Mouse (Mus musculus): ENCODE data around the gene Clec16a. TPM values are rescaled to one million over a fixed set of nuclear protein-coding genes. Genes with fewer than 3 reads are reported as not detected.

Clec16a gene
- polyA plus RNA-seq, 1 experiment from 2014 or later, result 70.0 TPM

DNA sequence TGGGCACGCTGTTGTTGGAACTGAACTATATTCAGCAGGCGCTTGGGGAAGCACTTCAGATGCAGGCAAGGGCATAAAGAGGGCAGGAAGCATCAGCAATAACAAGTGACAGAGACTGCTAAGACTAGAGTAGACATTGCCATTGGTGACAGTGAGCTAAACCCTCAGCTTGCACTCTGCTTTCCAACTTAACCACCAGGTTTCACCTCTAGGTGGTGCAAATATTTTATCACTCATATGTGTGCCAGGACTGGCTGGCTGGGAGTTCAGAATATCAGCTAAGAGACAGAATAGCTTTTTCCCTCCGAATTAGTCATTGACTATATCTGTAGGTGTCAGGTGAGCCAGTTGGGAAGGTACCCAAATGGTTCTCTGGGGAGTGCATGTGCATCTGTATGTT is 41.4 kb downstream of the Clec16a start:
- ATAC-seq, result no peak
- Histone ChIP-seq H3K27ac (ENCODE audit: low read length) (no peak overlapping the region), H3K4me2 (ENCODE audit: low read length) (no peak overlapping the region), H3K9me3 (replicated peaks; ENCODE audit: control insufficient read depth, low read length, poor library complexity, severe bottlenecking) (no peaks in the 10 kb centered on the region), H3K27me3 (ENCODE audit: control insufficient read depth, insufficient read depth, low read depth, low read length) (no peaks in the 10 kb centered on the region), H3K9ac (ENCODE audit: low read depth, low read length) (no peak overlapping the region), H3K4me3 (ENCODE audit: low read depth, low read length) (no peak overlapping the region), H3K4me1 (ENCODE audit: control insufficient read depth, insufficient read depth, low read length) (no peaks in the 10 kb centered on the region), H3K36me3 (ENCODE audit: control insufficient read depth, insufficient read depth, low read length) (peaks cover 25% of the 10 kb centered on the region)
- WGBS, result 93% methylated on average over 3 of the region's 3 CpGs

DNA sequence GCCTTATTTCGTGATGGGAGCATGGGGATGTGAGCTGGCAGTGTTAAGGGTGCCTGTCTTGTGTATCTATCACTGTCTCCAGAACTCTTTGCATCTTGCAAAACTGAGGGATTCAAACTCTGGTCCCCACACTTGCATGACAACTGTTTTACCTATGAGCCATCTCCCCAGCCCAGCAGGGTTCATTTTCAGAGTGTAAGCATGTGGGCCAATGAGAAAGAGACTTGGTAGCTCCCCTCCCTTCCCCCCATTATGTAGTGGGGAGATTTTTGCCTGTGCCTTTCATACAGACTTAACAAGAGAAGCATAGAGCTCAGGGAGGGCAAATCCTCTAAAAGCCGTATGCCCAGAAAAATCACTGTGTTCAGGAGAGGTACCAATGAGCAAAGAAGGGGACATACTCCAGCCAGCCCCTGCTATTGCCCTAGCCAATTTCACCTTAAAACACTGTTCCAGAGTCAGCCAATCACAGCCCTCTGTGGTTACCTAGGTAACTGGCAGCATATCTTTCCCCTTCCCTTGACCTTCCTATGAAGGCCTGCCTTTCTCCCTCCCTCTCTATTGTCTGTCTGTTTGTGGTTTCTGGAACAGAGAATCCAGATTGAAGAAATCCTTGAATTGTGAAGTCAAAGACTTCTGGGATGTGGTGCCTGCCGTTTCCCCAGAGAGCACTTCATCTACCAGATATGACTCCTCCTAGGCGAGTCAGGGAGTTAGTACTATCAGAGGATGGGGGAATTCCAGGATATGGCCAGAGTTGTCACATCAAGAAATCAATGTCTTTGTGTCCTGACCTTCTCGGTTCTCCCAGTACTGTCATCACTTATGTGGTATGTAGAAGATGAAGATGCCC is 55.0 kb downstream of the Clec16a start:
- peaks cover 11% of the 10 kb centered on the region for H3K36me3 ChIP-seq (ENCODE audit: control insufficient read depth, insufficient read depth, low read length)
- H3K27me3 ChIP-seq (ENCODE audit: control insufficient read depth, insufficient read depth, low read depth, low read length), result no peaks in the 10 kb centered on the region
- no peaks in the 10 kb centered on the region for H3K9me3 ChIP-seq (replicated peaks; ENCODE audit: control insufficient read depth, low read length, poor library complexity, severe bottlenecking)
- peak overlapping the region; percentile 71 for H3K27ac ChIP-seq (ENCODE audit: low read length)
- 52% methylated on average over 5 of the region's 5 CpGs for WGBS
- H3K4me1 ChIP-seq (ENCODE audit: control insufficient read depth, insufficient read depth, low read length), result 0 out of 2 replicates have a peak, but pooled peaks cover 7% of the 10 kb centered on the region
- H3K4me2 ChIP-seq (ENCODE audit: low read length), result no peak overlapping the region
- ATAC-seq, result peak; percentile 95
- H3K9ac ChIP-seq (ENCODE audit: low read depth, low read length), result no peak overlapping the region
- H3K4me3 ChIP-seq (ENCODE audit: low read depth, low read length), result no peak overlapping the region

DNA sequence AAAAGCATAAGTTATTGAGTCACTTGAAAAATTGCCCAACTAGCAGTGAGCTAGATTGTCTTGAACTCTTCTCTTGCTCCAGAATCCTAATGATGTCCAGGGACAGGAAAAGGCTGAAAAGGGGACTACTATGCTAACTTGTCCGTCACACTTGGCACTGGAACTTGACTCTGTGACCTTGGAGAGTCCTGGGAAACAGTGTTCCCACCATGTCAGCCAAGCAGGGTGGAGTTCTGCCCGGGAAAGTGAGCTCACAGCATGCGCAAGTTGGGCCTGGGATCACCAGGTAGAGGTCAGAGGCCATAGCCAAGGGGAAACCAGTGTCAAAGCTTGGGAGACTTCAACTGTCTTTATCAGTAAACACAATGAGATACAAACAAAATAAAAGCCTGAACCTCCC is 62.7 kb downstream of the Clec16a start:
- Histone ChIP-seq H3K4me2 (ENCODE audit: low read length) (no peak overlapping the region), H3K27ac (ENCODE audit: low read length) (no peak overlapping the region), H3K9me3 (replicated peaks; ENCODE audit: control insufficient read depth, low read length, poor library complexity, severe bottlenecking) (no peaks in the 10 kb centered on the region), H3K9ac (ENCODE audit: low read depth, low read length) (no peak overlapping the region), H3K4me1 (ENCODE audit: control insufficient read depth, insufficient read depth, low read length) (no peaks in the 10 kb centered on the region), H3K27me3 (ENCODE audit: control insufficient read depth, insufficient read depth, low read depth, low read length) (no peaks in the 10 kb centered on the region), H3K36me3 (ENCODE audit: control insufficient read depth, insufficient read depth, low read length) (peaks cover 10% of the 10 kb centered on the region), H3K4me3 (ENCODE audit: low read depth, low read length) (no peak overlapping the region)
- no peak for ATAC-seq
- 90% methylated on average over 3 of the region's 3 CpGs for WGBS

DNA sequence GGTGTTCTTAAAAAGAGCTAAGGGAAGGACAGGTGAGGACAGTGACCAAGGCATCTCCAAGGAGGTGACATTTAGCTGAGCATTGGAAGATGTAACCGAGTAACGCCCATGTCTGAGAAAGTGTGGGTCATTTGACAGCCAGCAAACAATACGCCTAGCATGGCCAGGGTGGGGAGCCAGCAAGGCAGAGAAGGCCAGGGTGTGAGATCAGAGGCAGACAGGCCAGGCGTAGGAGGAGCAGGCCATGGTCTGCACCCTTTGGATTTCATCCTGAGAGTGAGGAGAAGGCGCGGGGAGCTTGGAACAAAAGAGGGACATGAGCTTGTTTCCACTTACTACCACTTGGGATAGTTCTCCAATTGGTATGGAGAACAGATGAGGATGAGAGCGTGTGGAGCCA is 64.8 kb downstream of the Clec16a start:
- ATAC-seq, result no peak
- H3K9ac ChIP-seq (ENCODE audit: low read depth, low read length), result no peak overlapping the region
- no peak overlapping the region for H3K27ac ChIP-seq (ENCODE audit: low read length)
- 93% methylated on average over 7 of the region's 7 CpGs for WGBS
- H3K27me3 ChIP-seq (ENCODE audit: control insufficient read depth, insufficient read depth, low read depth, low read length), result no peaks in the 10 kb centered on the region
- no peaks in the 10 kb centered on the region for H3K4me1 ChIP-seq (ENCODE audit: control insufficient read depth, insufficient read depth, low read length)
- H3K4me3 ChIP-seq (ENCODE audit: low read depth, low read length), result no peak overlapping the region
- H3K36me3 ChIP-seq (ENCODE audit: control insufficient read depth, insufficient read depth, low read length), result peaks cover 17% of the 10 kb centered on the region
- no peak overlapping the region for H3K4me2 ChIP-seq (ENCODE audit: low read length)
- H3K9me3 ChIP-seq (replicated peaks; ENCODE audit: control insufficient read depth, low read length, poor library complexity, severe bottlenecking), result no peaks in the 10 kb centered on the region

DNA sequence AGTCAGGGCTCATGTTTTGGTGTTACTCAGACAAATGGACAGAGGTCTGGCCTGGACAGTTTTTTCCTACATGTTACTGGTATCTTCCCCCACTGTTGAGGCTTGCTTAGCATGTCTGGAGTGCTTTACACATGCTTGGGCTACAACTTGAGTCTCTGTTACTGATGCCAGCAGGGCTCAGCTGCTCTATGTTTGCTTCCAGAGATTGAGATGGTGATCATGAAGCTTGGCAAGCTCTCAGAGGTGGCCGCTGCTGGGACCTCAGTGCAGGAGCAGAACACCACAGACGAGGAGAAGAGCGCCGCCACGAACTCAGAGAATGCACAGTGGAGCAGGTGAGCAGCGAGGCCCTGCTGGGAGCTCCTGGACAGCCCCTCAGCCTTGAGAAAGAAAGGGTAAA is 65.7 kb downstream of the Clec16a start:
- no peak for ATAC-seq
- Histone ChIP-seq H3K9ac (ENCODE audit: low read depth, low read length) (no peak overlapping the region), H3K36me3 (ENCODE audit: control insufficient read depth, insufficient read depth, low read length) (peaks cover 24% of the 10 kb centered on the region), H3K27me3 (ENCODE audit: control insufficient read depth, insufficient read depth, low read depth, low read length) (no peaks in the 10 kb centered on the region), H3K4me1 (ENCODE audit: control insufficient read depth, insufficient read depth, low read length) (no peaks in the 10 kb centered on the region), H3K4me3 (ENCODE audit: low read depth, low read length) (no peak overlapping the region), H3K9me3 (replicated peaks; ENCODE audit: control insufficient read depth, low read length, poor library complexity, severe bottlenecking) (no peaks in the 10 kb centered on the region), H3K27ac (ENCODE audit: low read length) (no peak overlapping the region), H3K4me2 (ENCODE audit: low read length) (no peak overlapping the region)
- WGBS, result 91% methylated on average over 6 of the region's 6 CpGs

DNA sequence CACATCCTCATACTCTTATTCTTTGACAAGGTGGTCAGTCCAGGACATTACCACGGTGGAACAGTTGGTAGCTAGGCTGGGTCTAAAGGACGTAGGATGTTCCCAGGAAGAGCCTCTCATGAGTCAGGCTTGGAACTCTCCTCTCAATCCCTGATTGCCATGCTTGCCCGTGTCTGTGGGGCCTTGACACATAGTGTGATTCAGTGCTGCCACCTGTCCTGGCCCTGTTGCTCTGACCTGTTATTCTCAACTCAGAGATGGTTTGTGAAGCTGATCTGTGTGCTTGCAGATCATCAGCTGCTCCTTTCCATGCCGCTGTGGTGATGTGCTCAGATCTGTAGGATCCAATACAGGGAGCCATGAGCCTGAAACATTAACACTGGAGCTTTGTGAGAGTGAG is 66.2 kb downstream of the Clec16a start:
- ATAC-seq, result no peak
- Histone ChIP-seq H3K9ac (ENCODE audit: low read depth, low read length) (no peak overlapping the region), H3K27me3 (ENCODE audit: control insufficient read depth, insufficient read depth, low read depth, low read length) (no peaks in the 10 kb centered on the region), H3K27ac (ENCODE audit: low read length) (no peak overlapping the region), H3K4me1 (ENCODE audit: control insufficient read depth, insufficient read depth, low read length) (no peaks in the 10 kb centered on the region), H3K36me3 (ENCODE audit: control insufficient read depth, insufficient read depth, low read length) (peaks cover 27% of the 10 kb centered on the region), H3K4me2 (ENCODE audit: low read length) (no peak overlapping the region), H3K4me3 (ENCODE audit: low read depth, low read length) (no peak overlapping the region), H3K9me3 (replicated peaks; ENCODE audit: control insufficient read depth, low read length, poor library complexity, severe bottlenecking) (no peaks in the 10 kb centered on the region)
- 90% methylated on average over 4 of the region's 4 CpGs for WGBS

DNA sequence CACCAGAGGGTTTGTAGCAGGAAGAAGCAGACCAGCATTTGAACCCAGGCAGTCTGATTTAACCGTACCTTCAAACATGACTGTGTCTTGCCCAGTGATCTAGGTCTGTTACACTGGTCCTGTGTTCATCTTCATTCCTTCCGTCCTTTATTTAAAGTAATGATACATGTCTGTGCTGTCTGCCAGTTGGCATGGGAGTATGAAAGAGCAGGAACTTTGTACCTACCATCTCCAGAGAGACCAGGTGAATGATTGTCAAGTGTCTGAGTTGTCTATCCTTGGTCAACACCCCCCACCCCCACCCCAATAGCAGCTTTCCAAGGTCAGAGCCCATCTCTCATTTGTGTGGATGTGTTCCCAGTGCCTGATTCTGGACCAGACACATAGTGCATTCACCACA is 68.9 kb downstream of the Clec16a start:
- H3K36me3 ChIP-seq (ENCODE audit: control insufficient read depth, insufficient read depth, low read length), result peaks cover 27% of the 10 kb centered on the region
- no peak overlapping the region for H3K4me3 ChIP-seq (ENCODE audit: low read depth, low read length)
- H3K9me3 ChIP-seq (replicated peaks; ENCODE audit: control insufficient read depth, low read length, poor library complexity, severe bottlenecking), result no peaks in the 10 kb centered on the region
- H3K4me2 ChIP-seq (ENCODE audit: low read length), result no peak overlapping the region
- H3K27ac ChIP-seq (ENCODE audit: low read length), result no peak overlapping the region
- no peaks in the 10 kb centered on the region for H3K4me1 ChIP-seq (ENCODE audit: control insufficient read depth, insufficient read depth, low read length)
- no peak overlapping the region for H3K9ac ChIP-seq (ENCODE audit: low read depth, low read length)
- no peaks in the 10 kb centered on the region for H3K27me3 ChIP-seq (ENCODE audit: control insufficient read depth, insufficient read depth, low read depth, low read length)
- WGBS, result 94% methylated on average over 2 of the region's 2 CpGs
- ATAC-seq, result no peak

DNA sequence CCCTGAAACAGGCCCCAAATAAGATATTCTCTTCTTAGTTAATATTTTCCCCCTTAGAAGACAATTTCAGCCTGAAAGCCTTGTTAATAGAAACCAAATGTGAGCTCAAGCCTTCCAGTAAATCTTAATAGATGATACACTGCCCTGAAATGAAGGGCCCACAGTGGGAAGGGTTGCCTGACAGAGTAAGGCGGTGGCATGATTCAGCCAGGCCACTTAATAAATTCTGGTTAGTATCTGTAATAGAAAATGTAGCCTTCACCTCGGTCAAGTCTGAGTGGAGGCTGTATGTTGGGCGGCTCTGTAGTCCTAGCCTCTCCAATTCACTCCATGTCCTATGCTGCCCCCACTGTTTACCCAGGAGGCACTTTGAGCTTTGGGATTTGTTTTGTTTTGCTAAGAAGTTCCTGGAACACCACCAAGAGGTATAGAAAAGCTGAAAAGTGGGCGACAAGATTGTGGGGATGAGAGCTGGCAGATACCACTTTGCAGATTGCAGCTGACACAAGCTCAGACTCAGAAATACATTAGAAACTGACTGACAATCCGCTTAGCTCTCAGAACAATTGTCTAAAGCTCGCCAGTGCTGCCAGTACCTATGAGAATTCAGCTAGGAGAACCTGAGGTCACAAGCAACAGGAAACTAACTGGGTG is 75.9 kb downstream of the Clec16a start:
- Histone ChIP-seq H3K9me3 (replicated peaks; ENCODE audit: control insufficient read depth, low read length, poor library complexity, severe bottlenecking) (no peaks in the 10 kb centered on the region), H3K27ac (ENCODE audit: low read length) (no peak overlapping the region), H3K4me1 (ENCODE audit: control insufficient read depth, insufficient read depth, low read length) (no peaks in the 10 kb centered on the region), H3K4me3 (ENCODE audit: low read depth, low read length) (no peak overlapping the region), H3K9ac (ENCODE audit: low read depth, low read length) (no peak overlapping the region), H3K4me2 (ENCODE audit: low read length) (no peak overlapping the region), H3K36me3 (ENCODE audit: control insufficient read depth, insufficient read depth, low read length) (peaks cover 7% of the 10 kb centered on the region), H3K27me3 (ENCODE audit: control insufficient read depth, insufficient read depth, low read depth, low read length) (no peaks in the 10 kb centered on the region)
- ATAC-seq, result no peak
- WGBS, result 58% methylated on average over 6 of the region's 6 CpGs

DNA sequence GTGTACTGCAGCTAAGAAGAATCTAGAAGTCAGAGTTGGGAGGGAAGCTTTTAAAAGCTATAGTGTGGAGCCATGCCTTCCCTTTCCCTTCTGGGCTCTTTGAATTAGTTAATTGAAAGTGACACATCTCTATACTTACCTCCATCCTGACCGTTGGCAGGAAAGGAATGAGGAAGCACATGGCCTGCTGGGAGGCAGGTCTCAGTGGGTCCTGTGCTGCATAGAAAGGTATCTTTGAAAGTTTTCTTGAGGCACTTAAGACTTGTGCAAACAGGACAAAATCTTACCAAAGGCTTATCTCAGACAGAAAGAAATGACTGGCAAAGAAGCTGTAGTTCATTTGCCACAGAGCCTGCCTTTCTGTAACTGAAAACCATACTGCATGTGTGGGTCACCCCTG is 76.6 kb downstream of the Clec16a start:
- Histone ChIP-seq H3K4me2 (ENCODE audit: low read length) (no peak overlapping the region), H3K4me3 (ENCODE audit: low read depth, low read length) (no peak overlapping the region), H3K9ac (ENCODE audit: low read depth, low read length) (no peak overlapping the region), H3K9me3 (replicated peaks; ENCODE audit: control insufficient read depth, low read length, poor library complexity, severe bottlenecking) (no peaks in the 10 kb centered on the region), H3K27ac (ENCODE audit: low read length) (no peak overlapping the region), H3K4me1 (ENCODE audit: control insufficient read depth, insufficient read depth, low read length) (no peaks in the 10 kb centered on the region), H3K36me3 (ENCODE audit: control insufficient read depth, insufficient read depth, low read length) (peaks cover 7% of the 10 kb centered on the region), H3K27me3 (ENCODE audit: control insufficient read depth, insufficient read depth, low read depth, low read length) (no peaks in the 10 kb centered on the region)
- no peak for ATAC-seq
- WGBS, result 64% methylated on average over 1 of the region's 1 CpGs
